Mouse (Mus musculus) kidney, adult 2 months (tissue): ENCODE measurements at regions not wholly inside any gene's neighbourhood (a gene's known extent, or its start where the extent isn't known, plus 50 kb on each side); places are given as distances from the start of the nearest gene placed in this dataset.

ENCODE experiments used
- DNase-seq: peaks from one replicate; pipeline ENCODE4 v3.0.0; 2021
- H3K27ac ChIP-seq: fragments of 200-500 bp; 2 replicates; pipeline ENCODE4 v1.5.1; 2012; ENCODE audit warnings: low read depth, low read length, control low read depth, inconsistent platforms; ENCODE audit not compliant: insufficient read depth
- H3K27me3 ChIP-seq: fragments of 200-500 bp; replicated peaks from 2 replicates; pipeline ENCODE4 v1.6.1; 2012; ENCODE audit warnings: mild to moderate bottlenecking, moderate library complexity, low read length, inconsistent platforms; ENCODE audit not compliant: control insufficient read depth, insufficient read depth
- H3K36me3 ChIP-seq: fragments of 200-500 bp; 2 replicates; pipeline ENCODE4 v1.6.1; 2012; ENCODE audit warnings: mild to moderate bottlenecking, moderate library complexity, low read length, inconsistent platforms; ENCODE audit not compliant: control insufficient read depth, insufficient read depth
- H3K4me1 ChIP-seq: fragments of 200-500 bp; 2 replicates; pipeline ENCODE4 v1.6.1; 2011; ENCODE audit warnings: low read length; ENCODE audit not compliant: control insufficient read depth, insufficient read depth
- H3K4me3 ChIP-seq: fragments of 200-500 bp; 2 replicates; pipeline ENCODE4 v1.5.1; 2011; ENCODE audit warnings: mild to moderate bottlenecking, low read depth, low read length, control low read depth; ENCODE audit not compliant: insufficient read depth
- CTCF ChIP-seq: fragments of 200-500 bp; conservative IDR thresholded peaks from 2 replicates; pipeline ENCODE4 v1.5.1; 2011; ENCODE audit warnings: low read depth, mild to moderate bottlenecking, control low read depth, low read length, moderate library complexity, mixed read lengths; ENCODE audit not compliant: insufficient read depth, insufficient read length
- POLR2A ChIP-seq: fragments of 200-500 bp; IDR thresholded peaks from one replicate; pipeline ENCODE4 v1.6.1; 2011; ENCODE audit warnings: low read depth, low read length, control low read depth
- WGBS: fragments of 180-500 bp; shearing (Covaris S2); methylation state at CpG from one replicate; pipeline ENCODE4 v1.1.7; 2018; 5-methylcytosine and 5-hydroxymethylcytosine counted together

GRCm38 (mm10) chr11:93733568-93734185 is 151.9 kb downstream of the Utp18 start:
- Histone ChIP-seq H3K27ac (no peak overlapping the region), H3K36me3 (no peaks in the 10 kb centered on the region), H3K27me3 (no peaks in the 10 kb centered on the region), H3K4me1 (no peaks in the 10 kb centered on the region), H3K4me3 (no peak overlapping the region)
- WGBS = 46% methylated on average over 11 of the region's 11 CpGs
- peak; percentile 44 for DNase-seq
- TF ChIP-seq CTCF (no peak), POLR2A (no peak)

GRCm38 (mm10) chr11:93729119-93729518 is 156.4 kb downstream of the Utp18 start:
- Histone ChIP-seq H3K4me3 (no peak overlapping the region), H3K36me3 (no peaks in the 10 kb centered on the region), H3K27ac (no peak overlapping the region), H3K27me3 (no peaks in the 10 kb centered on the region), H3K4me1 (no peaks in the 10 kb centered on the region)
- 44% methylated on average over 9 of the region's 9 CpGs for whole genome bisulfite sequencing
- peak; percentile 9 for DNase-seq
- TF ChIP-seq POLR2A = no peak
- no peak for TF ChIP-seq CTCF

- H3K27ac ChIP-seq = no peak overlapping the region
Measured at GRCm38 (mm10) chr11:93725242-93725641, 160.3 kb downstream of the Utp18 start.

GRCm38 (mm10) chr11:93719141-93719540 is 166.4 kb downstream of the Utp18 start:
- Histone ChIP-seq H3K36me3 (no peaks in the 10 kb centered on the region), H3K4me3 (no peak overlapping the region), H3K27me3 (no peaks in the 10 kb centered on the region), H3K4me1 (no peaks in the 10 kb centered on the region), H3K27ac (no peak overlapping the region)
- no peak for DNase-seq
- 88% methylated on average over 2 of the region's 2 CpGs for WGBS
- no peak for TF ChIP-seq CTCF
- no peak for TF ChIP-seq POLR2A

More at GRCm38 (mm10) chr11:93725242-93725641, 160.3 kb downstream of the Utp18 start:
- DNase-seq = no peak
- Histone ChIP-seq H3K4me1 (no peaks in the 10 kb centered on the region), H3K36me3 (no peaks in the 10 kb centered on the region), H3K27me3 (no peaks in the 10 kb centered on the region), H3K4me3 (no peak overlapping the region)
- WGBS = 75% methylated on average over 6 of the region's 6 CpGs
- no peak for TF ChIP-seq CTCF
- TF ChIP-seq POLR2A = no peak

- TF ChIP-seq CTCF (no peak), POLR2A (no peak)
- H3K36me3 ChIP-seq = no peaks in the 10 kb centered on the region
- no peak overlapping the region for H3K27ac ChIP-seq
- H3K4me3 ChIP-seq = no peak overlapping the region
- WGBS = 39% methylated on average over 4 of the region's 4 CpGs
- peaks cover 3% of the 10 kb centered on the region; the same call in 1 of the 2 replicates for H3K4me1 ChIP-seq
- H3K27me3 ChIP-seq = no peaks in the 10 kb centered on the region
- DNase-seq = peak; percentile 92
Measured at GRCm38 (mm10) chr11:93709686-93710085, 175.9 kb downstream of the Utp18 start.

GRCm38 (mm10) chr11:93696982-93697541 is 188.5 kb downstream of the Utp18 start:
- WGBS = 76% methylated on average over 8 of the region's 8 CpGs
- Histone ChIP-seq H3K27ac (no peak overlapping the region), H3K4me3 (no peak overlapping the region), H3K36me3 (no peaks in the 10 kb centered on the region), H3K27me3 (no peaks in the 10 kb centered on the region; the same call in 1 of the 2 replicates), H3K4me1 (no peaks in the 10 kb centered on the region)
- TF ChIP-seq CTCF = no peak
- no peak for TF ChIP-seq POLR2A
- no peak for DNase-seq

GRCm38 (mm10) chr11:93696096-93696890 is 189.3 kb downstream of the Utp18 start:
- H3K36me3 ChIP-seq = no peaks in the 10 kb centered on the region
- H3K4me3 ChIP-seq = no peak overlapping the region
- no peaks in the 10 kb centered on the region for H3K4me1 ChIP-seq
- TF ChIP-seq POLR2A = no peak
- no peak for TF ChIP-seq CTCF
- peak; percentile 3 for DNase-seq
- H3K27ac ChIP-seq = no peak overlapping the region
- H3K27me3 ChIP-seq = no peaks in the 10 kb centered on the region; the same call in 1 of the 2 replicates
- 72% methylated on average over 12 of the region's 12 CpGs for whole genome bisulfite sequencing
